Mouse (Mus musculus) limb, embryonic 14.5 days (tissue): ENCODE measurements around the gene Gm11564. TPM values are rescaled to one million over a fixed set of nuclear protein-coding genes. Genes with fewer than 3 reads are reported as not detected.
"Not testable (repeated sequence)": the region's sequence is repeated elsewhere in the genome, so short reads cannot be mapped to it uniquely, and the experiment has no call there.

Source experiments
- ATAC-seq: fragments of 200-750 bp; cut with Nextera tagmentation; 2 replicates; pipeline ENCODE4 v1.8.0; 2017; ENCODE audit warnings: low read depth, moderate number of reproducible peaks, moderate TSS enrichment; ENCODE audit not compliant: low FRiP score
- DNase-seq: peaks from one replicate; pipeline ENCODE4 v3.0.0-alpha.2; 2015; ENCODE audit warnings: low spot score
- H3K27ac ChIP-seq: fragments of 300-500 bp; sonication (generic); replicated peaks from 2 replicates; pipeline ENCODE4 v1.5.1; 2014; ENCODE audit warnings: low read depth, mild to moderate bottlenecking, low read length, moderate library complexity, mixed read lengths
- H3K27me3 ChIP-seq: fragments of 300-500 bp; sonication (generic); 2 replicates; pipeline ENCODE4 v1.6.1; 2014; ENCODE audit warnings: low read length, mixed read lengths; ENCODE audit not compliant: control insufficient read depth, insufficient read depth
- H3K36me3 ChIP-seq: fragments of 300-500 bp; sonication (generic); 2 replicates; pipeline ENCODE4 v1.6.1; 2014; ENCODE audit warnings: mild to moderate bottlenecking, low read length, moderate library complexity, mixed read lengths; ENCODE audit not compliant: control insufficient read depth, insufficient read depth
- H3K4me1 ChIP-seq: fragments of 300-500 bp; sonication (generic); 2 replicates; pipeline ENCODE4 v1.6.1; 2014; ENCODE audit warnings: antibody characterized with exemption, low read length, mixed read lengths; ENCODE audit not compliant: control insufficient read depth, insufficient read depth
- H3K4me2 ChIP-seq: fragments of 300-500 bp; sonication (generic); replicated peaks from 2 replicates; pipeline ENCODE4 v1.6.1; 2014; ENCODE audit warnings: low read depth, mild to moderate bottlenecking, low read length, moderate library complexity; ENCODE audit not compliant: severe bottlenecking
- H3K4me3 ChIP-seq: fragments of 300-500 bp; sonication (generic); replicated peaks from 2 replicates; pipeline ENCODE4 v1.5.1; 2014; ENCODE audit warnings: low read length
- H3K9ac ChIP-seq: fragments of 300-500 bp; sonication (generic); 2 replicates; pipeline ENCODE4 v1.6.1; 2014; ENCODE audit warnings: mild to moderate bottlenecking, low read depth, low read length, moderate library complexity; ENCODE audit not compliant: severe bottlenecking
- H3K9me3 ChIP-seq: fragments of 300-500 bp; sonication (generic); 2 replicates; pipeline ENCODE4 v1.6.1; 2016; ENCODE audit warnings: low read length; ENCODE audit not compliant: control insufficient read depth
- POLR2A ChIP-seq: fragments of 200-500 bp; IDR thresholded peaks from 2 replicates; pipeline ENCODE4 v1.8.0; 2012; ENCODE audit warnings: inconsistent platforms, mild to moderate bottlenecking, moderate library complexity, borderline replicate concordance; ENCODE audit not compliant: insufficient read depth, insufficient read length; ENCODE audit errors: extremely low read depth
- WGBS: fragments of 180-500 bp; shearing (Covaris S2); extraction: QIAGEN DNeasy Blood & Tissue Kit; methylation state at CpG from one replicate; pipeline ENCODE4 v1.1.7; 2014; 5-methylcytosine and 5-hydroxymethylcytosine counted together
- polyA plus RNA-seq, 2 experiments: library from polyadenylated mRNA; depleted of rRNA in 1 of 2; stranded (reverse) in 1 of 2; unstranded in 1 of 2; fragments of >200 nt; fragmentation: Nextera tagmentation in 1 of 2; extraction: Ambion mirVana in 1 of 2; gene quantifications; 2 replicates each; pipeline versions ENCODE4 v1.2.1 to v1.2.3; 2012 to 2014

The Gm11564 gene
- polyA plus RNA-seq, 2 experiments: not detected

GRCm38 (mm10) chr11:99846746-99847145 lies 31.3 kb upstream of the Gm11564 start:
- H3K4me3 ChIP-seq: no peak overlapping the region
- DNase-seq: no peak
- no peaks in the 10 kb centered on the region for H3K27me3 ChIP-seq
- H3K4me2 ChIP-seq: no peak overlapping the region
- no peak for TF ChIP-seq POLR2A
- no peaks in the 10 kb centered on the region for H3K36me3 ChIP-seq
- no peaks in the 10 kb centered on the region for H3K9me3 ChIP-seq
- no peak for ATAC-seq
- H3K9ac ChIP-seq: no peak overlapping the region
- no peak overlapping the region for H3K27ac ChIP-seq
- WGBS: 86% methylated on average over 2 of the region's 2 CpGs
- H3K4me1 ChIP-seq: no peaks in the 10 kb centered on the region

- Histone ChIP-seq H3K4me2 (no peak overlapping the region), H3K4me3 (no peak overlapping the region), H3K36me3 (no peaks in the 10 kb centered on the region), H3K27me3 (no peaks in the 10 kb centered on the region), H3K9me3 (no peaks in the 10 kb centered on the region), H3K9ac (no peak overlapping the region), H3K27ac (no peak overlapping the region), H3K4me1 (no peaks in the 10 kb centered on the region)
- DNase-seq (no peak), ATAC-seq (no peak)
- no peak for TF ChIP-seq POLR2A
- 39% methylated on average over 1 of the region's 1 CpGs for WGBS
Measured at GRCm38 (mm10) chr11:99842185-99842584, 26.7 kb upstream of the Gm11564 start.

GRCm38 (mm10) chr11:99837966-99838365 lies 22.5 kb upstream of the Gm11564 start, which contains the start of gene 2300003K06Rik:
TSS of gene 2300003K06Rik (minus strand) at chr11:99838066.
- no peak for DNase-seq
- no peaks in the 10 kb centered on the region for H3K27me3 ChIP-seq
- WGBS: 75% methylated on average over 1 of the region's 1 CpGs
- ATAC-seq: no peak
- H3K27ac ChIP-seq: no peak within 1 kb of the TSS
- no peak for TF ChIP-seq POLR2A
- no peak within 1 kb of the TSS for H3K9ac ChIP-seq
- H3K4me1 ChIP-seq: no peaks in the 10 kb centered on the region
- no peak within 1 kb of the TSS for H3K4me3 ChIP-seq
- H3K4me2 ChIP-seq: no peak within 1 kb of the TSS
- H3K36me3 ChIP-seq: no peaks in the 10 kb centered on the region
- no peaks in the 10 kb centered on the region for H3K9me3 ChIP-seq

DNA sequence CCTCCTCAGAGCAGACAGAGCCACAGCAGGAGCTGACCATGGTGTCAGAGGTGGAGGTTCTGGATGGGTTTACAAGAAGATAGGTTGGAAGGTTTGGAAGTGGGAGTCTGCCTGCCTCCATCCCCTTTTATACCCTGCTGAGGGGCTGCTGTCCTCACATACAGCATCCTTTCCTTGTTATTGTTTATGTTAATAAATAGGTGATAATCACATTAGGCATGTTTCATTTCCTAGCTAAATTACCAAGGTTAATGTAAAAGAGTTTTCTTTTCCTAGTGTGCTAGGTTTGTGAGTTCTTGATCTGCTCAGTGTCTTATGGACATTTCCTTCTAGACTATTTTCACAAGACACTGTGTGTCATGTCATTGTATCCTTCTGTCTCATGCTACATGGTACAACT lies 5.7 kb downstream of the Gm11564 start, which contains the start of gene Krtap4-13:
TSS of gene Krtap4-13 (minus strand) at position 101 of the 400 bp plus-strand sequence.
- not testable (repeated sequence) for ATAC-seq, H3K9me3 ChIP-seq, H3K36me3 ChIP-seq, H3K4me3 ChIP-seq, H3K4me2 ChIP-seq, H3K9ac ChIP-seq, H3K27me3 ChIP-seq, H3K27ac ChIP-seq, H3K4me1 ChIP-seq, DNase-seq

GRCm38 (mm10) chr11:99804346-99804745 lies 11.1 kb downstream of the Gm11564 start, which contains the start of gene Gm11554:
TSS of gene Gm11554 (minus strand) at chr11:99804446.
- H3K36me3 ChIP-seq, H3K4me1 ChIP-seq, H3K4me2 ChIP-seq, DNase-seq, ATAC-seq, H3K9ac ChIP-seq, H3K4me3 ChIP-seq, H3K9me3 ChIP-seq, H3K27ac ChIP-seq, H3K27me3 ChIP-seq: not testable (repeated sequence)
- WGBS: no CpG with 5 or more reads among the region's 1 CpGs

GRCm38 (mm10) chr11:99798832-99799231 lies 16.6 kb downstream of the Gm11564 start, which contains the start of gene Gm11569:
TSS of gene Gm11569 (minus strand) at chr11:99798932.
- H3K4me1 ChIP-seq, H3K27ac ChIP-seq, ATAC-seq, H3K9me3 ChIP-seq, H3K27me3 ChIP-seq, H3K4me2 ChIP-seq, H3K36me3 ChIP-seq, DNase-seq, H3K9ac ChIP-seq, H3K4me3 ChIP-seq: not testable (repeated sequence)
- WGBS: no CpG with 5 or more reads among the region's 1 CpGs
